Mouse (Mus musculus): ENCODE measurements around the gene Kremen2. TPM values are rescaled to one million over a fixed set of nuclear protein-coding genes. Genes with fewer than 3 reads are reported as not detected.
A peak's percentile ranks its signal among the peaks of the same experiment; 100 is the strongest.

The Kremen2 gene
- polyA plus RNA-seq, 1 experiment from 2014 or later, result 0.51 TPM

DNA sequence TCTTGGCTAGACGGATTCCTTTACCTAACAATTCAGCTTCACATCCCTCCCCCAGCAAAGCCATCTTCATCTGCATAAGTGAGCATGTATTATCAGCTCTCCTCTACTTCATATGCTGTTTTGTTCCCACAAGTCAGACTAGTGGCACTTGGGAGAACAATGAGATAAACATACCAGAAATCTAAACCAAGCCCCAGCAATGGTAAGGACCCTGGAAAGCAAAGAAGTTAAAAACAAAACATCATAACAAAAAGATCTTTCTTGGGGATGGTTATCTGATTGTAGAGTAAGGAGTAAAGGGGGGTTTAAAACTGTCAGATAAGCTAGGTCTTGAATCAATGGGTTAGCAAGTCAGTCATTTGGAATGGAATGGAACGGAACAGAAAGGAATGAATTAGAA, 24.9 kb upstream of the Kremen2 start:
- H3K27ac ChIP-seq (ENCODE audit: low read length), result no peak overlapping the region

DNA sequence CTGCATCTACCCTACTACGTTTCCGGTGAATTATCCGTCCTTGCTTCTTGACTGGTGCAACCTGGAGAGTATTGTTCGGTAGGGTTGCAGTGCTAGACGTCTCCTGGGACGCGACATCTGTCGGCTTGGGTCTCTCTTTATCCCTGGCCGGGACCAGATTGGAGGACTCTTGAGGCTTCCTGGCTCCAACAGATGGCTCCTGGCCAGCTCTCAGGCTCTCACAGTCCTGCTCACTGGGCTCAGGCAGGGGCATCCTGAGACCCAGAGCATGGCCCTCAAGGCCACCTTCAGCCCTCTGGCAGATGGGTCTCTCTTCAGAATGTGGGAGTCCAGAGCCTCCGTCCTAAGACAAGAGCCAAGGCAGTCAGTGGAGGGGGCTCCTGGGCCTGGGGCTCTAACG, 17.3 kb upstream of the Kremen2 start:
- WGBS, result 85% methylated on average over 11 of the region's 11 CpGs
- H3K9me3 ChIP-seq (ENCODE audit: control insufficient read depth, low read length), result no peaks in the 10 kb centered on the region
- H3K4me3 ChIP-seq (ENCODE audit: low read length), result no peak overlapping the region
- no peaks in the 10 kb centered on the region for H3K4me1 ChIP-seq (ENCODE audit: control insufficient read depth, insufficient read depth, low read length)
- no peak overlapping the region for H3K27ac ChIP-seq (ENCODE audit: low read length)
- peaks cover 13% of the 10 kb centered on the region for H3K36me3 ChIP-seq (ENCODE audit: control insufficient read depth, insufficient read depth, low read length)
- no peak overlapping the region for H3K9ac ChIP-seq (ENCODE audit: low read depth, low read length)
- no peak overlapping the region for H3K4me2 ChIP-seq (ENCODE audit: low read depth, low read length)
- no peak for ATAC-seq
- no peaks in the 10 kb centered on the region for H3K27me3 ChIP-seq (replicated peaks; ENCODE audit: control insufficient read depth, insufficient read depth, low read length)

More for the DNA sequence above, 24.9 kb upstream of the Kremen2 start:
- Histone ChIP-seq H3K36me3 (ENCODE audit: control insufficient read depth, insufficient read depth, low read length) (no peaks in the 10 kb centered on the region), H3K4me1 (ENCODE audit: control insufficient read depth, insufficient read depth, low read length) (peaks cover 6% of the 10 kb centered on the region; the same call in 1 of the 2 replicates), H3K9me3 (ENCODE audit: control insufficient read depth, low read length) (no peaks in the 10 kb centered on the region), H3K4me3 (ENCODE audit: low read length) (peak overlapping the region; percentile 83), H3K4me2 (ENCODE audit: low read depth, low read length) (peak overlapping the region; percentile 72), H3K27me3 (replicated peaks; ENCODE audit: control insufficient read depth, insufficient read depth, low read length) (no peaks in the 10 kb centered on the region), H3K9ac (ENCODE audit: low read depth, low read length) (peak overlapping the region; percentile 88; the same call in 1 of the 2 replicates)
- whole genome bisulfite sequencing, result 32% methylated on average over 2 of the region's 2 CpGs
- no peak for ATAC-seq

GRCm38 (mm10) chr17:23761155-23761554, 15.5 kb upstream of the Kremen2 start:
- peaks cover 18% of the 10 kb centered on the region for H3K36me3 ChIP-seq (ENCODE audit: control insufficient read depth, insufficient read depth, low read length)
- H3K4me2 ChIP-seq (ENCODE audit: low read depth, low read length), result no peak overlapping the region
- H3K27me3 ChIP-seq (replicated peaks; ENCODE audit: control insufficient read depth, insufficient read depth, low read length), result no peaks in the 10 kb centered on the region
- ATAC-seq, result no peak
- 96% methylated on average over 3 of the region's 3 CpGs for WGBS
- H3K9ac ChIP-seq (ENCODE audit: low read depth, low read length), result no peak overlapping the region
- H3K27ac ChIP-seq (ENCODE audit: low read length), result no peak overlapping the region
- H3K4me3 ChIP-seq (ENCODE audit: low read length), result no peak overlapping the region
- no peaks in the 10 kb centered on the region for H3K4me1 ChIP-seq (ENCODE audit: control insufficient read depth, insufficient read depth, low read length)
- H3K9me3 ChIP-seq (ENCODE audit: control insufficient read depth, low read length), result no peaks in the 10 kb centered on the region

DNA sequence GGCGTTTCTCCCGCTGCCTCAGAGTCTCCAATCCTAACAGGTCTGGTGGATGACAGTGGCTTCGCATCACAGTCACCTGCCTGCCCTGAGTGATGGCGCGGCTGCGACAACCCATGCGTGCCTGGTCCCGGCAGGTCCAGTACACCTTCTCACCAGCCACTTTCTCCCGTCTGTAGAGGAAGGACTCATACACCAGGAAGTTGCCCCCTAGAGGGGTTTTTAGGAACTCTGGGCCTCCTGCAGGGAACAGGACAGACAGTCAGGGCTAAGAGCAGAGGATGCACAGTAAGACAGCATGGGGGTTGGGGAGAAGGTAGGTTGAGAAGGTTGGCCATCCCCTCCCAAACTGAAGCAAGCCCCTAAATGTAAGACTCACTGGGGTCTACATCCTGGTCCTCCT, 14.6 kb upstream of the Kremen2 start:
- no peak overlapping the region for H3K27ac ChIP-seq (ENCODE audit: low read length)
- H3K4me2 ChIP-seq (ENCODE audit: low read depth, low read length), result no peak overlapping the region
- no peak for ATAC-seq
- peaks cover 22% of the 10 kb centered on the region for H3K36me3 ChIP-seq (ENCODE audit: control insufficient read depth, insufficient read depth, low read length)
- WGBS, result 97% methylated on average over 9 of the region's 9 CpGs
- H3K4me1 ChIP-seq (ENCODE audit: control insufficient read depth, insufficient read depth, low read length), result no peaks in the 10 kb centered on the region
- H3K4me3 ChIP-seq (ENCODE audit: low read length), result no peak overlapping the region
- no peaks in the 10 kb centered on the region for H3K9me3 ChIP-seq (ENCODE audit: control insufficient read depth, low read length)
- no peak overlapping the region for H3K9ac ChIP-seq (ENCODE audit: low read depth, low read length)
- no peaks in the 10 kb centered on the region for H3K27me3 ChIP-seq (replicated peaks; ENCODE audit: control insufficient read depth, insufficient read depth, low read length)

GRCm38 (mm10) chr17:23758801-23759200, 13.2 kb upstream of the Kremen2 start:
- Histone ChIP-seq H3K4me3 (ENCODE audit: low read length) (no peak overlapping the region), H3K36me3 (ENCODE audit: control insufficient read depth, insufficient read depth, low read length) (peaks cover 22% of the 10 kb centered on the region), H3K4me1 (ENCODE audit: control insufficient read depth, insufficient read depth, low read length) (no peaks in the 10 kb centered on the region), H3K9ac (ENCODE audit: low read depth, low read length) (no peak overlapping the region), H3K4me2 (ENCODE audit: low read depth, low read length) (no peak overlapping the region), H3K9me3 (ENCODE audit: control insufficient read depth, low read length) (no peaks in the 10 kb centered on the region), H3K27ac (ENCODE audit: low read length) (no peak overlapping the region), H3K27me3 (replicated peaks; ENCODE audit: control insufficient read depth, insufficient read depth, low read length) (no peaks in the 10 kb centered on the region)
- ATAC-seq, result no peak
- WGBS, result 84% methylated on average over 8 of the region's 8 CpGs

GRCm38 (mm10) chr17:23757581-23757980, 11.9 kb upstream of the Kremen2 start:
- Histone ChIP-seq H3K4me1 (ENCODE audit: control insufficient read depth, insufficient read depth, low read length) (no peaks in the 10 kb centered on the region), H3K27me3 (replicated peaks; ENCODE audit: control insufficient read depth, insufficient read depth, low read length) (no peaks in the 10 kb centered on the region), H3K4me2 (ENCODE audit: low read depth, low read length) (no peak overlapping the region), H3K36me3 (ENCODE audit: control insufficient read depth, insufficient read depth, low read length) (peaks cover 22% of the 10 kb centered on the region), H3K4me3 (ENCODE audit: low read length) (no peak overlapping the region), H3K9me3 (ENCODE audit: control insufficient read depth, low read length) (no peaks in the 10 kb centered on the region), H3K9ac (ENCODE audit: low read depth, low read length) (no peak overlapping the region), H3K27ac (ENCODE audit: low read length) (no peak overlapping the region)
- ATAC-seq, result no peak
- WGBS, result 95% methylated on average over 9 of the region's 9 CpGs

GRCm38 (mm10) chr17:23755689-23756088, 10.1 kb upstream of the Kremen2 start:
- peaks cover 17% of the 10 kb centered on the region for H3K36me3 ChIP-seq (ENCODE audit: control insufficient read depth, insufficient read depth, low read length)
- 91% methylated on average over 13 of the region's 13 CpGs for WGBS
- no peak overlapping the region for H3K4me2 ChIP-seq (ENCODE audit: low read depth, low read length)

GRCm38 (mm10) chr17:23749400-23750191, 4.0 kb upstream of the Kremen2 start:
- peaks cover 18% of the 10 kb centered on the region for H3K27me3 ChIP-seq (replicated peaks; ENCODE audit: control insufficient read depth, insufficient read depth, low read length)
- H3K36me3 ChIP-seq (ENCODE audit: control insufficient read depth, insufficient read depth, low read length), result no peaks in the 10 kb centered on the region
- peaks cover 15% of the 10 kb centered on the region for H3K4me1 ChIP-seq (ENCODE audit: control insufficient read depth, insufficient read depth, low read length)
- peak overlapping the region; percentile 23 for H3K4me3 ChIP-seq (ENCODE audit: low read length)
- peak overlapping the region; percentile 31; the same call in 1 of the 2 replicates for H3K9ac ChIP-seq (ENCODE audit: low read depth, low read length)
- WGBS, result 83% methylated on average over 11 of the region's 11 CpGs
- no peaks in the 10 kb centered on the region for H3K9me3 ChIP-seq (ENCODE audit: control insufficient read depth, low read length)
- peak overlapping the region; percentile 40 for H3K4me2 ChIP-seq (ENCODE audit: low read depth, low read length)
- ATAC-seq, result no peak
- H3K27ac ChIP-seq (ENCODE audit: low read length), result no peak overlapping the region

More at GRCm38 (mm10) chr17:23755689-23756088, 10.1 kb upstream of the Kremen2 start:
- Histone ChIP-seq H3K4me3 (ENCODE audit: low read length) (no peak overlapping the region), H3K4me1 (ENCODE audit: control insufficient read depth, insufficient read depth, low read length) (no peaks in the 10 kb centered on the region), H3K9me3 (ENCODE audit: control insufficient read depth, low read length) (no peaks in the 10 kb centered on the region), H3K9ac (ENCODE audit: low read depth, low read length) (no peak overlapping the region), H3K27me3 (replicated peaks; ENCODE audit: control insufficient read depth, insufficient read depth, low read length) (no peaks in the 10 kb centered on the region), H3K27ac (ENCODE audit: low read length) (no peak overlapping the region)
- no peak; the same call in 1 of the 2 replicates for ATAC-seq

DNA sequence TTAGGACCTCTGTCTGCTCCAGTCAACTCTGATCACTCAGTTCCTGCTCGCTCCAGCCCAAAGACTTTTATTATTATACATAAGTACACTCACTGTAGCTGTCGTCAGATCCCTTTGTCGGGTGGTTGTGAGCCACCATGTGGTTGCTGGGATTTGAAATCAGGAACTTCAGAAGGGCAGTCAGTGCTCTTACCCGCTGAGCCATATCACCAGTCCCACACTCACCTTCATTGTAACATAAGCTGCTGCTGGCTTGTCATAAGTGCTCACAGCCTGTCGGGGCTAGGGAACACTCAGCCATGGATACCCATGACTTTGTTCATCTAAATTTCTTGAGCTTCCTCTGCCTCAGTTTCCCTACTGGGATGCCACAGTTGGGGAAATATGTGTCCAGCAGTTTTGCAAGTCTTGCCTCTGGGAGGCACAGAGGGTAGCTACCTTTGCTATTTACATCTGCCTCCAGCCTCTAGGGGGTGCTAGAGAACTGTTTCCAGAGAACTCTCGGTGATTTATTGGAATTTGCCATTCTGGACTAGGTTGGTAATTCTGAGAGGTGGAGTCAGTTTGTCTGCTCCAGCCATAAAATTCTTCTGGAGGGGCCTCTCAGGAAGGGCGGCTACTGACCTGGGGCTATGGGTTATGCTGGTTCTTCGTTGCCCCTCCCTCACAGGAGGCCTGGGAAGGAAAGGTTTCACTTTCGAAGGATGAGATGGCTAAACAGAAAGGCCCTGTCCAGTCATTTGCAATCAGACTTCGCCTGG, 3.2 kb upstream of the Kremen2 start:
- peak overlapping the region; percentile 23 for H3K4me3 ChIP-seq (ENCODE audit: low read length)
- H3K27me3 ChIP-seq (replicated peaks; ENCODE audit: control insufficient read depth, insufficient read depth, low read length), result peaks cover 25% of the 10 kb centered on the region
- H3K27ac ChIP-seq (ENCODE audit: low read length), result no peak overlapping the region
- peak; percentile 74 for ATAC-seq
- no peaks in the 10 kb centered on the region for H3K9me3 ChIP-seq (ENCODE audit: control insufficient read depth, low read length)
- peak overlapping the region; percentile 31; the same call in 1 of the 2 replicates for H3K9ac ChIP-seq (ENCODE audit: low read depth, low read length)
- 30% methylated on average over 10 of the region's 10 CpGs for WGBS
- peaks cover 19% of the 10 kb centered on the region for H3K4me1 ChIP-seq (ENCODE audit: control insufficient read depth, insufficient read depth, low read length)
- peak overlapping the region; percentile 40 for H3K4me2 ChIP-seq (ENCODE audit: low read depth, low read length)
- no peaks in the 10 kb centered on the region for H3K36me3 ChIP-seq (ENCODE audit: control insufficient read depth, insufficient read depth, low read length)
